8 mouse cellular contexts compared by ENCODE assay signal in the genomic region with DNA sequence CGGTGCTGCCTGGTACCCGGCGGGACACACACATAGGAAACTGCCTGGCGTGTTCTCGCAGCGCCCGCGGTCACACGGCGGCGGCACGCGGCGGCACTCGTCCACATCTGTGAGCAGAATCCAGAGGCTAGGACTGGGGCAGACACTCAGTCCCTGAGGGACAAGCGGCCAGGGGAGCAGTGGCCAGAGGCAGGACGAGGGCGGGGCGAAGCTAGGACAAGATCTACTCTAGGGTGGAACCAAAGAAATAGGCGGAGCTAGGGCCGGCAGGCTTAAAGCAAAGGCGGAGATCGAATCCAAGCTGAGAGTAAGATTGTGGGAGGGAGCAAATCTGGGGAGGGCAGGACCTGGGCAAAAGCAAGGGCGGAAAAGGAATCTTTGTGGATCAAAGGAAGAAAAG. TPM values are rescaled to one million over a fixed set of nuclear protein-coding genes. Genes with fewer than 3 reads are reported as not detected.
A peak's percentile ranks its signal among the peaks of the same experiment; 100 is the strongest.
DNase-seq lines count a peak whose midpoint lies in the region; ATAC-seq and TF ChIP-seq lines count a peak whose summit lies in the region.

No protein-coding gene starts in this region.

- WGBS in forebrain, postnatal 0 days, result 10% methylated on average over 24 of the region's 24 CpGs
- WGBS in hindbrain, embryonic 11.5 days, result 1% methylated on average over 24 of the region's 24 CpGs
- WGBS in limb, embryonic 12.5 days, result under 1% methylated on average over 24 of the region's 24 CpGs
- 1% methylated on average over 24 of the region's 24 CpGs for WGBS in midbrain, embryonic 13.5 days

- H3K4me3 ChIP-seq in forebrain, postnatal 0 days (ENCODE audit: low read depth, low read length), result peak overlapping the region; percentile 5; the same call in 1 of the 2 replicates
- 0 out of 2 replicates have a peak overlapping the region, but pooled peaks have one; percentile 16 for H3K4me3 ChIP-seq in hindbrain, embryonic 11.5 days (ENCODE audit: low read depth, low read length)
- peak overlapping the region; percentile 36 for H3K4me3 ChIP-seq in limb, embryonic 12.5 days (replicated peaks)
- H3K4me3 ChIP-seq in midbrain, embryonic 13.5 days (replicated peaks), result peak overlapping the region; percentile 27

- no peak for TF ChIP-seq CTCF in forebrain, postnatal 0 days (IDR thresholded peaks at IDR 0.05; ENCODE audit: low read depth)

- H3K4me1 ChIP-seq in forebrain, postnatal 0 days (ENCODE audit: insufficient read depth), result peaks cover 3% of the 10 kb centered on the region; the same call in 1 of the 2 replicates
- H3K4me1 ChIP-seq in hindbrain, embryonic 11.5 days (replicated peaks; ENCODE audit: control insufficient read depth, insufficient read depth, low read length), result peaks cover 10% of the 10 kb centered on the region; the same call in 1 of the 2 replicates
- H3K4me1 ChIP-seq in limb, embryonic 12.5 days (replicated peaks), result peaks cover 28% of the 10 kb centered on the region
- H3K4me1 ChIP-seq in midbrain, embryonic 13.5 days (replicated peaks), result peaks cover 29% of the 10 kb centered on the region

- peak; percentile 34 for ATAC-seq in forebrain, postnatal 0 days
- ATAC-seq in hindbrain, embryonic 11.5 days (ENCODE audit: low FRiP score), result 0 out of 2 replicates have a peak, but pooled peaks have one; percentile 26
- ATAC-seq in limb, embryonic 12.5 days (ENCODE audit: insufficient number of reproducible peaks, insufficient read depth, low FRiP score, low TSS enrichment, low read depth), result no peak; the same call in 1 of the 2 replicates
- ATAC-seq in midbrain, embryonic 13.5 days, result 0 out of 2 replicates have a peak, but pooled peaks have one; percentile 19

- DNase-seq in ovary, postnatal 36 days (ENCODE audit: low spot score), result peak; percentile 67
- no peak for DNase-seq in ovary, postnatal 10 days (ENCODE audit: low spot score)
- DNase-seq in forebrain, postnatal 0 days, result no peak
- DNase-seq in hindbrain, embryonic 11.5 days (ENCODE audit: low spot score), result peak; percentile 59
- DNase-seq in yolk sac, embryonic 10.5 days (ENCODE audit: low spot score), result peak; percentile 51
- no peak for DNase-seq in spleen, postnatal 10 days (ENCODE audit: low spot score in 2 of 2)

- no peak overlapping the region for H3K9ac ChIP-seq in forebrain, postnatal 0 days
- peak overlapping the region; percentile 28; the same call in 1 of the 2 replicates for H3K9ac ChIP-seq in hindbrain, embryonic 11.5 days (ENCODE audit: low read depth, low read length)
- no peak overlapping the region; the same call in 1 of the 2 replicates for H3K9ac ChIP-seq in limb, embryonic 12.5 days (replicated peaks)
- H3K9ac ChIP-seq in midbrain, embryonic 13.5 days (replicated peaks), result no peak overlapping the region

- peak overlapping the region; percentile 6; the same call in 1 of the 2 replicates for H3K4me2 ChIP-seq in forebrain, postnatal 0 days (ENCODE audit: low read depth)
- peak overlapping the region; percentile 26 for H3K4me2 ChIP-seq in hindbrain, embryonic 11.5 days (replicated peaks; ENCODE audit: low read depth, low read length)
- peak overlapping the region; percentile 57 for H3K4me2 ChIP-seq in limb, embryonic 12.5 days
- H3K4me2 ChIP-seq in midbrain, embryonic 13.5 days (replicated peaks), result peak overlapping the region; percentile 49

- no peaks in the 10 kb centered on the region for H3K9me3 ChIP-seq in forebrain, postnatal 0 days (ENCODE audit: low read length)
- H3K9me3 ChIP-seq in hindbrain, embryonic 11.5 days (ENCODE audit: control insufficient read depth, low read length), result no peaks in the 10 kb centered on the region
- no peaks in the 10 kb centered on the region for H3K9me3 ChIP-seq in limb, embryonic 12.5 days
- H3K9me3 ChIP-seq in midbrain, embryonic 13.5 days, result no peaks in the 10 kb centered on the region

- H3K27ac ChIP-seq in forebrain, postnatal 0 days (ENCODE audit: low read depth, low read length), result no peak overlapping the region
- H3K27ac ChIP-seq in hindbrain, embryonic 11.5 days (ENCODE audit: low read depth, low read length), result no peak overlapping the region
- no peak overlapping the region for H3K27ac ChIP-seq in limb, embryonic 12.5 days
- H3K27ac ChIP-seq in midbrain, embryonic 13.5 days, result no peak overlapping the region

- H3K27me3 ChIP-seq in forebrain, postnatal 0 days (ENCODE audit: insufficient read depth, low read length), result peaks cover 41% of the 10 kb centered on the region
- peaks cover 64% of the 10 kb centered on the region for H3K27me3 ChIP-seq in hindbrain, embryonic 11.5 days (ENCODE audit: control insufficient read depth, insufficient read depth, low read length)
- peaks cover 90% of the 10 kb centered on the region for H3K27me3 ChIP-seq in limb, embryonic 12.5 days
- peaks cover 79% of the 10 kb centered on the region for H3K27me3 ChIP-seq in midbrain, embryonic 13.5 days

- peaks cover 8% of the 10 kb centered on the region; the same call in 1 of the 2 replicates for H3K36me3 ChIP-seq in forebrain, postnatal 0 days (ENCODE audit: insufficient read depth)
- no peaks in the 10 kb centered on the region for H3K36me3 ChIP-seq in hindbrain, embryonic 11.5 days (ENCODE audit: control insufficient read depth, insufficient read depth, low read length)
- no peaks in the 10 kb centered on the region for H3K36me3 ChIP-seq in limb, embryonic 12.5 days
- no peaks in the 10 kb centered on the region for H3K36me3 ChIP-seq in midbrain, embryonic 13.5 days

RNA-seq across cellular contexts. Expression of gene Ltbp4, which starts 11.8 kb away (rescaled TPM):
- 13.4 and 26.7 TPM in 2 replicates for total RNA-seq in forebrain, postnatal 0 days (2014; rRNA removed)
- 8.3 and 11.7 TPM in 2 replicates for polyA plus RNA-seq in forebrain, postnatal 0 days (2015; fragmentation: Nextera tagmentation; extraction: Ambion mirVana)
- 2.4 and 3.9 TPM in 2 replicates for polyA plus RNA-seq in hindbrain, embryonic 11.5 days (2014; fragmentation: Nextera tagmentation; extraction: Ambion mirVana)
- polyA plus RNA-seq in limb, embryonic 12.5 days (2016; fragmentation: Nextera tagmentation; extraction: Ambion mirVana), result 15.2 and 15.8 TPM in 2 replicates
- polyA plus RNA-seq in midbrain, embryonic 13.5 days (2015; fragmentation: Nextera tagmentation; extraction: Ambion mirVana), result 8.0 and 9.1 TPM in 2 replicates

RNA-seq across cellular contexts. Expression of gene Shkbp1, which starts 30.1 kb away (rescaled TPM):
- total RNA-seq in forebrain, postnatal 0 days (2014; rRNA removed), result 30.2 and 35.6 TPM in 2 replicates
- 31.8 and 33.1 TPM in 2 replicates for polyA plus RNA-seq in forebrain, postnatal 0 days (2015; fragmentation: Nextera tagmentation; extraction: Ambion mirVana)
- polyA plus RNA-seq in hindbrain, embryonic 11.5 days (2014; fragmentation: Nextera tagmentation; extraction: Ambion mirVana), result 51.5 and 56.7 TPM in 2 replicates
- polyA plus RNA-seq in limb, embryonic 12.5 days (2016; fragmentation: Nextera tagmentation; extraction: Ambion mirVana), result 59.5 and 59.9 TPM in 2 replicates
- 67.2 and 84.3 TPM in 2 replicates for polyA plus RNA-seq in midbrain, embryonic 13.5 days (2015; fragmentation: Nextera tagmentation; extraction: Ambion mirVana)

RNA-seq across cellular contexts. Expression of gene Gm20479, which starts 31.5 kb away (rescaled TPM):
- total RNA-seq in forebrain, postnatal 0 days (2014; rRNA removed), result not detected in 2 replicates
- not detected in 2 replicates for polyA plus RNA-seq in forebrain, postnatal 0 days (2015; fragmentation: Nextera tagmentation; extraction: Ambion mirVana)
- 0.33 and 0.57 TPM in 2 replicates for polyA plus RNA-seq in hindbrain, embryonic 11.5 days (2014; fragmentation: Nextera tagmentation; extraction: Ambion mirVana)
- 0.42 TPM in 1 of 2 replicates, not detected in the other for polyA plus RNA-seq in limb, embryonic 12.5 days (2016; fragmentation: Nextera tagmentation; extraction: Ambion mirVana)
- 0.53 TPM in 1 of 2 replicates, not detected in the other for polyA plus RNA-seq in midbrain, embryonic 13.5 days (2015; fragmentation: Nextera tagmentation; extraction: Ambion mirVana)

Comparison
In these comparisons a context has a peak if more than half of its experiments do, and no peak if none do; other contexts are left out.
1. DNase-seq: peak in ovary, postnatal 36 days (single experiment), hindbrain, embryonic 11.5 days (single experiment) and yolk sac, embryonic 10.5 days (single experiment); none in ovary, postnatal 10 days (single experiment), forebrain, postnatal 0 days (single experiment) and spleen, postnatal 10 days (0 of 2).
2. H3K4me2 ChIP-seq: peak in every context shown above with its lines; median percentile 57 in limb, embryonic 12.5 days; 49 in midbrain, embryonic 13.5 days; 26 in hindbrain, embryonic 11.5 days; 6 in forebrain, postnatal 0 days.
3. Peak in every context shown above with its lines, with median percentiles within 50 percentile points of each other: H3K4me3 ChIP-seq.